Mouse (Mus musculus): ENCODE data around the gene Pmepa1. TPM values are rescaled to one million over a fixed set of nuclear protein-coding genes. Genes with fewer than 3 reads are reported as not detected.
A peak's percentile ranks its signal among the peaks of the same experiment; 100 is the strongest.

The Pmepa1 gene
- total RNA-seq, 2 experiments from 2014 or later, result 53.4 to 58.5 TPM

- Histone ChIP-seq H3K4me3 (no peak overlapping the region), H3K27ac (0 out of 2 replicates have a peak overlapping the region, but pooled peaks have one; percentile 19)
- DNase-seq (ENCODE audit: extremely low spot score in 1 of 2, low spot score in 2 of 2), result no peak
- no peak for TF ChIP-seq CTCF (IDR thresholded peaks at IDR 0.05)
- intact Hi-C loops (cut with DNase I), result no loop called here
These were observed 16.7 kb upstream of the Pmepa1 start for GRCm38 (mm10) chr2:173293042-173293441.

GRCm38 (mm10) chr2:173292551-173292950, 16.2 kb upstream of the Pmepa1 start:
- DNase-seq (ENCODE audit: extremely low spot score in 1 of 2, low spot score in 2 of 2), result no peak
- no peak for TF ChIP-seq CTCF (IDR thresholded peaks at IDR 0.05)
- H3K4me3 ChIP-seq, result no peak overlapping the region
- no peak overlapping the region for H3K27ac ChIP-seq
- intact Hi-C loops (cut with DNase I), result no loop called here

GRCm38 (mm10) chr2:173290981-173291380, 14.6 kb upstream of the Pmepa1 start:
- H3K4me3 ChIP-seq, result no peak overlapping the region
- no peak for DNase-seq (ENCODE audit: extremely low spot score in 1 of 2, low spot score in 2 of 2)
- TF ChIP-seq CTCF (IDR thresholded peaks at IDR 0.05), result no peak
- no peak overlapping the region for H3K27ac ChIP-seq
- intact Hi-C loops (cut with DNase I), result no loop called here

GRCm38 (mm10) chr2:173289928-173290327, 13.6 kb upstream of the Pmepa1 start:
- TF ChIP-seq CTCF (IDR thresholded peaks at IDR 0.05), result no peak
- Histone ChIP-seq H3K27ac (no peak overlapping the region), H3K4me3 (no peak overlapping the region)
- no peak for DNase-seq (ENCODE audit: extremely low spot score in 1 of 2, low spot score in 2 of 2)
- intact Hi-C loops (cut with DNase I), result no loop called here

GRCm38 (mm10) chr2:173285816-173286538, 9.6 kb upstream of the Pmepa1 start:
- intact Hi-C loops (cut with DNase I), result no loop called here

GRCm38 (mm10) chr2:173284771-173285170, 8.4 kb upstream of the Pmepa1 start:
- no peak for DNase-seq (ENCODE audit: extremely low spot score in 1 of 2, low spot score in 2 of 2)
- TF ChIP-seq CTCF (IDR thresholded peaks at IDR 0.05), result no peak
- Histone ChIP-seq H3K27ac (no peak overlapping the region), H3K4me3 (no peak overlapping the region)
- intact Hi-C loops (cut with DNase I), result no loop called here

More at GRCm38 (mm10) chr2:173285816-173286538, 9.6 kb upstream of the Pmepa1 start:
- TF ChIP-seq CTCF (IDR thresholded peaks at IDR 0.05), result no peak
- Histone ChIP-seq H3K4me3 (no peak overlapping the region), H3K27ac (no peak overlapping the region)
- no peak for DNase-seq (ENCODE audit: extremely low spot score in 1 of 2, low spot score in 2 of 2)

GRCm38 (mm10) chr2:173282191-173282590, 5.9 kb upstream of the Pmepa1 start:
- no peak for TF ChIP-seq CTCF (IDR thresholded peaks at IDR 0.05)

GRCm38 (mm10) chr2:173281021-173281937, 4.9 kb upstream of the Pmepa1 start:
- no peak for DNase-seq (ENCODE audit: extremely low spot score in 1 of 2, low spot score in 2 of 2)
- no peak for TF ChIP-seq CTCF (IDR thresholded peaks at IDR 0.05)
- no peak overlapping the region for H3K27ac ChIP-seq
- intact Hi-C loops (cut with DNase I), result no loop called here
- H3K4me3 ChIP-seq, result no peak overlapping the region

More at GRCm38 (mm10) chr2:173282191-173282590, 5.9 kb upstream of the Pmepa1 start:
- intact Hi-C loops (cut with DNase I), result no loop called here
- H3K27ac ChIP-seq, result no peak overlapping the region
- H3K4me3 ChIP-seq, result no peak overlapping the region
- no peak for DNase-seq (ENCODE audit: extremely low spot score in 1 of 2, low spot score in 2 of 2)

GRCm38 (mm10) chr2:173278846-173279580, 2.7 kb upstream of the Pmepa1 start:
- H3K4me3 ChIP-seq, result no peak overlapping the region
- intact Hi-C loops (cut with DNase I), result no loop called here
- no peak for DNase-seq (ENCODE audit: extremely low spot score in 1 of 2, low spot score in 2 of 2)
- H3K27ac ChIP-seq, result no peak overlapping the region
- TF ChIP-seq CTCF (IDR thresholded peaks at IDR 0.05), result peak; percentile 28

- DNase-seq (ENCODE audit: extremely low spot score in 1 of 2, low spot score in 2 of 2), result peak in 1 of 2 experiments; percentile 38
- Histone ChIP-seq H3K27ac (peak overlapping the region; percentile 11; the same call in 1 of the 2 replicates), H3K4me3 (peak overlapping the region; percentile 57)
- no peak for TF ChIP-seq CTCF (IDR thresholded peaks at IDR 0.05)
- intact Hi-C loops (cut with DNase I), result loop anchor here (1.0 to 2.0 kb wide), 3 partner anchors 24 to 176 kb away; no protein-coding TSS in a partner anchor
These were observed 526 bp upstream of the Pmepa1 start for GRCm38 (mm10) chr2:173276859-173277258.
